Mouse (Mus musculus): ENCODE results near the gene Uap1l1. TPM values are rescaled to one million over a fixed set of nuclear protein-coding genes. Genes with fewer than 3 reads are reported as not detected.

The Uap1l1 gene
- polyA plus RNA-seq, 1 experiment from 2014 or later = 5.3 TPM

- no peaks in the 10 kb centered on the region for H3K27me3 ChIP-seq (ENCODE audit: control insufficient read depth, insufficient read depth, low read length)
- H3K36me3 ChIP-seq (ENCODE audit: control insufficient read depth, insufficient read depth, low read length) = no peaks in the 10 kb centered on the region
- 70% methylated on average over 4 of the region's 4 CpGs for WGBS
- H3K9ac ChIP-seq (replicated peaks; ENCODE audit: low read length) = 0 out of 2 replicates have a peak overlapping the region, but pooled peaks have one; percentile 10
- no peak overlapping the region for H3K4me2 ChIP-seq (ENCODE audit: low read length)
- peak; percentile 81 for DNase-seq
- H3K4me1 ChIP-seq (ENCODE audit: control insufficient read depth, insufficient read depth, low read length) = peaks cover 16% of the 10 kb centered on the region; the same call in 1 of the 2 replicates
- no peaks in the 10 kb centered on the region for H3K9me3 ChIP-seq (ENCODE audit: control insufficient read depth, low read length)
- no peak overlapping the region for H3K27ac ChIP-seq (replicated peaks; ENCODE audit: low read depth, low read length)
- ATAC-seq (ENCODE audit: low FRiP score, low TSS enrichment) = no peak
- H3K4me3 ChIP-seq (replicated peaks; ENCODE audit: low read depth, low read length) = no peak overlapping the region
These were observed 11.1 kb upstream of the Uap1l1 start for GRCm38 (mm10) chr2:25376589-25376988.

DNA sequence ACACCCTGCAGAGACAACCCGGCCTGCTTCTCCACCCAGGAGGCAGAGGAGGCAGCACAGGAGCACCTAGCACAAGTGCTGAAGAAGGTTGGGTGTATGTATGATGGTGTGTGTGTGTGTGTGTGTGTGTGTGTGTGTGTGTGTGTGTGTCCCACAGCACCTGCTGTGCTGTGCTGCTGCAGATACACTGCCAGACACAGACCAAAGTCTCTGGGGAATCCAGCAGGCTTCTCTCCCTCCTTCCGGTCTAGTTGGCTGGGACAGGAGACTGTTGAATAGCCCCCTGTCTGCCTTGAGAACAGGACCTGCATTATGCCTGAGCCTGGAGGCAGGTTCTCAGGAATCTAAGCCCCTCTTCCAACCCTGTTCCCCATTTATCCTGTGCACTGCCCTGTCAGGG, 7.9 kb upstream of the Uap1l1 start:
- peak overlapping the region; percentile 55; the same call in 1 of the 2 replicates for H3K9ac ChIP-seq (replicated peaks; ENCODE audit: low read length)
- no peaks in the 10 kb centered on the region for H3K27me3 ChIP-seq (ENCODE audit: control insufficient read depth, insufficient read depth, low read length)
- 22% methylated on average over 2 of the region's 2 CpGs for WGBS
- H3K4me1 ChIP-seq (ENCODE audit: control insufficient read depth, insufficient read depth, low read length) = peaks cover 16% of the 10 kb centered on the region; the same call in 1 of the 2 replicates
- peak overlapping the region; percentile 97 for H3K4me2 ChIP-seq (ENCODE audit: low read length)
- H3K27ac ChIP-seq (replicated peaks; ENCODE audit: low read depth, low read length) = no peak overlapping the region
- peak overlapping the region; percentile 67 for H3K4me3 ChIP-seq (replicated peaks; ENCODE audit: low read depth, low read length)
- no peak for ATAC-seq (ENCODE audit: low FRiP score, low TSS enrichment)
- no peak for DNase-seq
- no peaks in the 10 kb centered on the region for H3K36me3 ChIP-seq (ENCODE audit: control insufficient read depth, insufficient read depth, low read length)
- H3K9me3 ChIP-seq (ENCODE audit: control insufficient read depth, low read length) = no peaks in the 10 kb centered on the region

DNA sequence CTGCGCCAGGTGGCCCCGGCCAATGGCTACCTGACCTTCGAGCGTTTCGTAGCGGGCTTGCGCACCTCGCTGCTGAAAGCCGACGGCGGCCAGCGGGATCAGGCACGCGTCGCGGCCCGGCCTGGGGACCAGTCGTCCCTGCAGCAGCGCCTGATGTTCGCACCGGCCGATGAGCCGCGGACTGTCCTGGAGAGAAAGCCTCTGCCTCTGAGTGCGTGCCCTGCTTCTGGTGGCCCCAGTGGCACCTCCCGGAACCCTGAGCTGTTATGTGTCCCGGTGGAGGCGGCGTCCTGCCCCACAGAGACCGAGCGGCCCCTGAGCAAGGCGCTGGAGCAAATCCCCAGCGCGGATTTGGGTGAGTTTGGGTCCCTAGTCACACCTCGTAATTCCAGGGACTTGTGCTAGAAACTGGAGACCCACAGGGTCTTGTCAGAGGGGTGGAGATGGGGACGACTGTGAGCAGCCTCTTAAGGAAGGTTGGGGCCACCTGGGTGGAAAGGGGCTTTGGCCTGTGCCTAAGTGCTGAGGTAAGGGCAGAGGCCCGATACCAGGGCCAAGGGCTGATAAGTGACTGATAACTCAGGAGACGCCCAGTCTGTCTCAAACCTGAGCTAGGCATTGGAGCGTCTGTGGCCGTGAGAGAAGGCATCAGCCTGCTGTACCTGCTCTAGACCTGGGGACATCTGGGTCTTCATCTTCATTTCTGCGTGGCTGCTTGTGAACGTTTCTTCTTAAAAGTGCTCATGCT, 7.3 kb upstream of the Uap1l1 start:
- Histone ChIP-seq H3K4me3 (replicated peaks; ENCODE audit: low read depth, low read length) (peak overlapping the region; percentile 67), H3K9me3 (ENCODE audit: control insufficient read depth, low read length) (no peaks in the 10 kb centered on the region), H3K27ac (replicated peaks; ENCODE audit: low read depth, low read length) (no peak overlapping the region), H3K4me1 (ENCODE audit: control insufficient read depth, insufficient read depth, low read length) (peaks cover 16% of the 10 kb centered on the region; the same call in 1 of the 2 replicates), H3K4me2 (ENCODE audit: low read length) (peak overlapping the region; percentile 97), H3K36me3 (ENCODE audit: control insufficient read depth, insufficient read depth, low read length) (no peaks in the 10 kb centered on the region), H3K9ac (replicated peaks; ENCODE audit: low read length) (peak overlapping the region; percentile 55), H3K27me3 (ENCODE audit: control insufficient read depth, insufficient read depth, low read length) (no peaks in the 10 kb centered on the region)
- ATAC-seq (ENCODE audit: low FRiP score, low TSS enrichment) (no peak; the same call in 1 of the 2 replicates), DNase-seq (no peak)
- 3% methylated on average over 42 of the region's 42 CpGs for WGBS

- no peaks in the 10 kb centered on the region for H3K27me3 ChIP-seq (ENCODE audit: control insufficient read depth, insufficient read depth, low read length)
- WGBS = under 1% methylated on average over 65 of the region's 65 CpGs
- peak within 1 kb of the TSS; percentile 55 for H3K9ac ChIP-seq (replicated peaks; ENCODE audit: low read length)
- no peaks in the 10 kb centered on the region for H3K36me3 ChIP-seq (ENCODE audit: control insufficient read depth, insufficient read depth, low read length)
- peak within 1 kb of the TSS; percentile 67 for H3K4me3 ChIP-seq (replicated peaks; ENCODE audit: low read depth, low read length)
- DNase-seq (peak; percentile 92), ATAC-seq (ENCODE audit: low FRiP score, low TSS enrichment) (peak; percentile 91)
- H3K27ac ChIP-seq (replicated peaks; ENCODE audit: low read depth, low read length) = peak within 1 kb of the TSS; percentile 27; the same call in 1 of the 2 replicates
- H3K4me1 ChIP-seq (ENCODE audit: control insufficient read depth, insufficient read depth, low read length) = peaks cover 16% of the 10 kb centered on the region; the same call in 1 of the 2 replicates
- H3K9me3 ChIP-seq (ENCODE audit: control insufficient read depth, low read length) = no peaks in the 10 kb centered on the region
- peak within 1 kb of the TSS; percentile 97 for H3K4me2 ChIP-seq (ENCODE audit: low read length)
These were observed 6.5 kb upstream of the Uap1l1 start, which contains the start of gene Sapcd2 for GRCm38 (mm10) chr2:25371764-25372643. Gene Sapcd2, plus strand, starts transcription at chr2:25372321.

- ATAC-seq (ENCODE audit: low FRiP score, low TSS enrichment) (no peak), DNase-seq (no peak)
- Histone ChIP-seq H3K9ac (replicated peaks; ENCODE audit: low read length) (no peak overlapping the region), H3K4me1 (ENCODE audit: control insufficient read depth, insufficient read depth, low read length) (peaks cover 16% of the 10 kb centered on the region; the same call in 1 of the 2 replicates), H3K27me3 (ENCODE audit: control insufficient read depth, insufficient read depth, low read length) (peaks cover 9% of the 10 kb centered on the region; the same call in 1 of the 2 replicates), H3K9me3 (ENCODE audit: control insufficient read depth, low read length) (no peaks in the 10 kb centered on the region), H3K36me3 (ENCODE audit: control insufficient read depth, insufficient read depth, low read length) (no peaks in the 10 kb centered on the region), H3K27ac (replicated peaks; ENCODE audit: low read depth, low read length) (no peak overlapping the region), H3K4me3 (replicated peaks; ENCODE audit: low read depth, low read length) (no peak overlapping the region), H3K4me2 (ENCODE audit: low read length) (no peak overlapping the region)
- WGBS = 92% methylated on average over 3 of the region's 3 CpGs
These were observed 4.5 kb upstream of the Uap1l1 start for GRCm38 (mm10) chr2:25369996-25370395.

GRCm38 (mm10) chr2:25364761-25365090, 756 bp downstream of the Uap1l1 start:
- 32% methylated on average over 9 of the region's 9 CpGs for WGBS
- H3K27me3 ChIP-seq (ENCODE audit: control insufficient read depth, insufficient read depth, low read length) = peaks cover 25% of the 10 kb centered on the region; the same call in 1 of the 2 replicates
- H3K4me3 ChIP-seq (replicated peaks; ENCODE audit: low read depth, low read length) = peak overlapping the region; percentile 48
- ATAC-seq (ENCODE audit: low FRiP score, low TSS enrichment) (no peak), DNase-seq (no peak)
- H3K4me1 ChIP-seq (ENCODE audit: control insufficient read depth, insufficient read depth, low read length) = no peaks in the 10 kb centered on the region
- no peaks in the 10 kb centered on the region for H3K9me3 ChIP-seq (ENCODE audit: control insufficient read depth, low read length)
- no peaks in the 10 kb centered on the region for H3K36me3 ChIP-seq (ENCODE audit: control insufficient read depth, insufficient read depth, low read length)
- peak overlapping the region; percentile 57 for H3K9ac ChIP-seq (replicated peaks; ENCODE audit: low read length)
- peak overlapping the region; percentile 95 for H3K4me2 ChIP-seq (ENCODE audit: low read length)
- H3K27ac ChIP-seq (replicated peaks; ENCODE audit: low read depth, low read length) = no peak overlapping the region

DNA sequence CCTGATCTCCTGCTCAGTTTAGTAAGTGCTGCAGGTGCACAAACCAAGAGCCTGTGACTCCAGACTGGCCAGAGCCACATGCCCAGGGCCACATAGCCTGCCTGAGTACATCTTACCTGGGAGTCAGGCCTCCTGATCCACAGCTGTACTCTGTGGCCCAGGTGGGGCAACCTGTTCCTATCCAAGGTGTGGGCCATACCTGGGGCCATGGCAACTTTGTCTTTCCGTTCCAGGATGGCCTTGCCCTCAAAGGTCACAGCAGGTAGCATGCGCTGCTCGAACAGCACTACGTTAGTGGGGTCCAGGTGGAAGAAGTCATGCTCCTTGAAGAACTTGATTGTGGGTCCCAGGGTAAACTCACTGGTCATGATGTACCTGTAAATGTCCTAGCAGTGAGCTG, 1.2 kb downstream of the Uap1l1 start:
- Histone ChIP-seq H3K27me3 (ENCODE audit: control insufficient read depth, insufficient read depth, low read length) (peaks cover 25% of the 10 kb centered on the region; the same call in 1 of the 2 replicates), H3K9ac (replicated peaks; ENCODE audit: low read length) (no peak overlapping the region), H3K4me3 (replicated peaks; ENCODE audit: low read depth, low read length) (0 out of 2 replicates have a peak overlapping the region, but pooled peaks have one; percentile 48), H3K9me3 (ENCODE audit: control insufficient read depth, low read length) (no peaks in the 10 kb centered on the region), H3K4me2 (ENCODE audit: low read length) (no peak overlapping the region; the same call in 1 of the 2 replicates), H3K4me1 (ENCODE audit: control insufficient read depth, insufficient read depth, low read length) (no peaks in the 10 kb centered on the region), H3K27ac (replicated peaks; ENCODE audit: low read depth, low read length) (no peak overlapping the region), H3K36me3 (ENCODE audit: control insufficient read depth, insufficient read depth, low read length) (no peaks in the 10 kb centered on the region)
- 86% methylated on average over 4 of the region's 4 CpGs for WGBS
- DNase-seq = no peak
- no peak for ATAC-seq (ENCODE audit: low FRiP score, low TSS enrichment)

- H3K9ac ChIP-seq (replicated peaks; ENCODE audit: low read length) = no peak overlapping the region
- 60% methylated on average over 13 of the region's 13 CpGs for WGBS
- H3K9me3 ChIP-seq (ENCODE audit: control insufficient read depth, low read length) = no peaks in the 10 kb centered on the region
- ATAC-seq (ENCODE audit: low FRiP score, low TSS enrichment) (no peak), DNase-seq (no peak)
- peaks cover 25% of the 10 kb centered on the region; the same call in 1 of the 2 replicates for H3K27me3 ChIP-seq (ENCODE audit: control insufficient read depth, insufficient read depth, low read length)
- H3K36me3 ChIP-seq (ENCODE audit: control insufficient read depth, insufficient read depth, low read length) = no peaks in the 10 kb centered on the region
- no peaks in the 10 kb centered on the region for H3K4me1 ChIP-seq (ENCODE audit: control insufficient read depth, insufficient read depth, low read length)
- no peak overlapping the region for H3K4me3 ChIP-seq (replicated peaks; ENCODE audit: low read depth, low read length)
- no peak overlapping the region for H3K4me2 ChIP-seq (ENCODE audit: low read length)
- H3K27ac ChIP-seq (replicated peaks; ENCODE audit: low read depth, low read length) = no peak overlapping the region
These were observed 1.9 kb downstream of the Uap1l1 start for GRCm38 (mm10) chr2:25363478-25364178.
